Mouse (Mus musculus): Measurements from ENCODE around the gene Cngb1.

DNA sequence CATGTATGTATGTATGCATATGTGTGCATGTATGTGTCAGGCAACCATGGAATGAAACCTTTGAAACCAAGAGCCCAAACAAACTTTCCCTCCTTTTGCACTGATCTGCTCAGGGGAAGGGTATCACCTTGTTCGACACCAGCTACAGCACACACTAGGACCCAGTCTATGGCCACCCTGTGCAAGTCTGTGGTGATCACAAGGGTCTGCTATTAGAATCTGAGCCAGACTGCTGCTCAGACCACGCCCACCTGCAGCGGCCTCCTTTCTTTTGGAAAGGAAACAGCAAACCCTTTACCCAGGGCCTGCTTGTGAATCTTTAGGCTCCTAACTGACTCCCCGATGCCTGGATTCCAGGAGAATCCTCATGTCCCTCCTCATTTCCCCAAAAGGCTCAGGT lies 62.5 kb downstream of the Cngb1 start:
- TF ChIP-seq CTCF (IDR thresholded peaks at IDR 0.05; ENCODE audit: low read depth, low read length) (no peak), POLR2A (IDR thresholded peaks at IDR 0.05; ENCODE audit: borderline replicate concordance, low read depth, low read length) (no peak)

Measured in bone marrow macrophage, adult 2 months (primary cell).